Mouse (Mus musculus) midbrain, postnatal 0 days (tissue): ENCODE measurements at regions not wholly inside any gene's neighbourhood (a gene's known extent, or its start where the extent isn't known, plus 50 kb on each side); places are given as distances from the start of the nearest gene placed in this dataset.

Experiments
- ATAC-seq: fragments of 200-750 bp; cut with Nextera tagmentation; 2 replicates; pipeline ENCODE4 v1.8.0; 2017; ENCODE audit warnings: moderate number of reproducible peaks, mild to moderate bottlenecking, moderate TSS enrichment, moderate library complexity; ENCODE audit not compliant: low FRiP score
- DNase-seq: peaks from one replicate; pipeline ENCODE4 v3.0.0-alpha.2; 2015; ENCODE audit warnings: low spot score
- H3K27ac ChIP-seq: fragments of 300-500 bp; sonication (generic); 2 replicates; pipeline ENCODE4 v1.5.1; 2014; ENCODE audit warnings: low read depth, mild to moderate bottlenecking, low read length, mixed read lengths
- H3K27me3 ChIP-seq: fragments of 300-500 bp; sonication (generic); 2 replicates; pipeline ENCODE4 v1.6.1; 2014; ENCODE audit warnings: low read length, control low read depth, mixed read lengths; ENCODE audit not compliant: insufficient read depth
- H3K36me3 ChIP-seq: fragments of 300-500 bp; sonication (generic); 2 replicates; pipeline ENCODE4 v1.6.1; 2014; ENCODE audit warnings: low read length, control low read depth, mixed read lengths; ENCODE audit not compliant: insufficient read depth
- H3K4me1 ChIP-seq: fragments of 300-500 bp; sonication (generic); 2 replicates; pipeline ENCODE4 v1.6.1; 2014; ENCODE audit warnings: mild to moderate bottlenecking, control low read depth, antibody characterized with exemption, low read length, mixed read lengths; ENCODE audit not compliant: insufficient read depth
- H3K4me2 ChIP-seq: fragments of 300-500 bp; sonication (generic); 2 replicates; pipeline ENCODE4 v1.6.1; 2014; ENCODE audit warnings: low read depth, mild to moderate bottlenecking, low read length, mixed read lengths; ENCODE audit not compliant: poor library complexity, severe bottlenecking
- H3K4me3 ChIP-seq: fragments of 300-500 bp; sonication (generic); 2 replicates; pipeline ENCODE4 v1.5.1; 2014; ENCODE audit warnings: low read depth, mild to moderate bottlenecking, low read length, moderate library complexity
- H3K9ac ChIP-seq: fragments of 300-500 bp; sonication (generic); replicated peaks from 2 replicates; pipeline ENCODE4 v1.6.1; 2014; ENCODE audit warnings: mild to moderate bottlenecking, low read length, moderate library complexity, mixed read lengths; ENCODE audit not compliant: poor library complexity, severe bottlenecking
- H3K9me3 ChIP-seq: fragments of 300-500 bp; sonication (generic); 2 replicates; pipeline ENCODE4 v1.6.1; 2016; ENCODE audit warnings: low read length, control low read depth
- CTCF ChIP-seq: IDR thresholded peaks from 2 replicates; pipeline ENCODE4 v1.5.1; 2016; ENCODE audit warnings: antibody characterized with exemption, mild to moderate bottlenecking
- WGBS: fragments of 180-500 bp; shearing (Covaris S2); extraction: QIAGEN DNeasy Blood & Tissue Kit; methylation state at CpG from one replicate; pipeline ENCODE4 v1.1.7; 2014; 5-methylcytosine and 5-hydroxymethylcytosine counted together

- Histone ChIP-seq H3K27ac (no peak overlapping the region), H3K27me3 (no peaks in the 10 kb centered on the region), H3K4me3 (no peak overlapping the region), H3K4me2 (no peak overlapping the region), H3K9ac (no peak overlapping the region), H3K9me3 (no peaks in the 10 kb centered on the region), H3K4me1 (no peaks in the 10 kb centered on the region), H3K36me3 (no peaks in the 10 kb centered on the region)
- TF ChIP-seq CTCF = no peak
- WGBS = 71% methylated on average over 2 of the region's 2 CpGs
- ATAC-seq (no peak), DNase-seq (peak; percentile 70)
These were observed 203.1 kb upstream of the Ano5 start for GRCm38 (mm10) chr7:51307757-51308156.

- DNase-seq = peak; percentile 58
These were observed 200.6 kb upstream of the Ano5 start for GRCm38 (mm10) chr7:51310191-51310590.

GRCm38 (mm10) chr7:51339841-51340540 is 170.8 kb upstream of the Ano5 start:
- Histone ChIP-seq H3K4me2 (no peak overlapping the region), H3K4me1 (no peaks in the 10 kb centered on the region), H3K27ac (no peak overlapping the region), H3K4me3 (no peak overlapping the region), H3K9ac (no peak overlapping the region), H3K9me3 (no peaks in the 10 kb centered on the region), H3K27me3 (no peaks in the 10 kb centered on the region), H3K36me3 (no peaks in the 10 kb centered on the region)
- ATAC-seq (no peak), DNase-seq (peak; percentile 27)
- 60% methylated on average over 7 of the region's 7 CpGs for WGBS
- TF ChIP-seq CTCF = no peak

More at GRCm38 (mm10) chr7:51310191-51310590, 200.6 kb upstream of the Ano5 start:
- Histone ChIP-seq H3K4me3 (no peak overlapping the region), H3K36me3 (no peaks in the 10 kb centered on the region), H3K9ac (no peak overlapping the region), H3K27me3 (no peaks in the 10 kb centered on the region), H3K9me3 (no peaks in the 10 kb centered on the region), H3K27ac (no peak overlapping the region), H3K4me1 (no peaks in the 10 kb centered on the region), H3K4me2 (no peak overlapping the region)
- no peak for TF ChIP-seq CTCF
- ATAC-seq = no peak
- WGBS = 41% methylated on average over 3 of the region's 3 CpGs

- Histone ChIP-seq H3K27me3 (no peaks in the 10 kb centered on the region), H3K36me3 (no peaks in the 10 kb centered on the region), H3K9me3 (no peaks in the 10 kb centered on the region), H3K9ac (no peak overlapping the region), H3K4me2 (no peak overlapping the region), H3K4me3 (no peak overlapping the region), H3K27ac (no peak overlapping the region), H3K4me1 (no peaks in the 10 kb centered on the region)
- WGBS = 86% methylated on average over 3 of the region's 3 CpGs
- no peak for DNase-seq
- TF ChIP-seq CTCF = no peak
- no peak for ATAC-seq
These were observed 163.3 kb upstream of the Ano5 start for GRCm38 (mm10) chr7:51347521-51347920.

- WGBS = 83% methylated on average over 3 of the region's 3 CpGs
- Histone ChIP-seq H3K4me2 (no peak overlapping the region), H3K27ac (no peak overlapping the region), H3K4me3 (no peak overlapping the region), H3K9me3 (no peaks in the 10 kb centered on the region), H3K9ac (no peak overlapping the region), H3K36me3 (no peaks in the 10 kb centered on the region), H3K4me1 (no peaks in the 10 kb centered on the region), H3K27me3 (no peaks in the 10 kb centered on the region)
- ATAC-seq (no peak), DNase-seq (no peak)
- TF ChIP-seq CTCF = no peak
These were observed 150.7 kb upstream of the Ano5 start for GRCm38 (mm10) chr7:51360134-51360533.

- 72% methylated on average over 1 of the region's 1 CpGs for WGBS
- Histone ChIP-seq H3K27ac (no peak overlapping the region), H3K27me3 (no peaks in the 10 kb centered on the region), H3K4me3 (no peak overlapping the region), H3K9ac (no peak overlapping the region), H3K36me3 (no peaks in the 10 kb centered on the region), H3K4me2 (no peak overlapping the region), H3K4me1 (no peaks in the 10 kb centered on the region), H3K9me3 (no peaks in the 10 kb centered on the region)
- ATAC-seq (no peak), DNase-seq (no peak)
- TF ChIP-seq CTCF = no peak
These were observed 133.2 kb upstream of the Ano5 start for GRCm38 (mm10) chr7:51377584-51377983.
